20 mouse cellular contexts compared by ENCODE assay signal in genomic region chr10:122823642-122824041, GRCm38 (mm10).
DNase-seq lines count a peak whose midpoint lies in the region; ATAC-seq lines count a peak whose summit lies in the region.
"Had no signal": no experiment of that assay in that cellular context is flagged by ENCODE, and none has a peak within 500 bp of the region (broad histone marks: within the 10 kb centered on the region; RNA-seq: fewer than 3 reads in every experiment).

No protein-coding gene starts in this region.

- H3K4me2 ChIP-seq in embryonic facial prominence, embryonic 11.5 days (ENCODE audit: low read depth, low read length): no peak overlapping the region
- H3K4me2 ChIP-seq in embryonic facial prominence, embryonic 13.5 days: peak overlapping the region; percentile 37
- H3K4me2 ChIP-seq in neural tube, embryonic 15.5 days: no peak overlapping the region
- H3K4me2 ChIP-seq: forebrain, embryonic 13.5 days; forebrain, embryonic 15.5 days had no signal

- H3K9ac ChIP-seq in embryonic facial prominence, embryonic 11.5 days (replicated peaks; ENCODE audit: low read length): no peak overlapping the region
- H3K9ac ChIP-seq in embryonic facial prominence, embryonic 13.5 days: no peak overlapping the region
- no peak overlapping the region for H3K9ac ChIP-seq in neural tube, embryonic 15.5 days (replicated peaks)
- H3K9ac ChIP-seq: forebrain, embryonic 13.5 days; forebrain, embryonic 15.5 days; forebrain, postnatal 0 days had no signal

- no peaks in the 10 kb centered on the region for H3K27me3 ChIP-seq in embryonic facial prominence, embryonic 10.5 days (replicated peaks; ENCODE audit: low read depth, poor library complexity, severe bottlenecking)
- H3K27me3 ChIP-seq in embryonic facial prominence, embryonic 11.5 days (ENCODE audit: control insufficient read depth, insufficient read depth, low read length): no peaks in the 10 kb centered on the region
- H3K27me3 ChIP-seq in embryonic facial prominence, embryonic 13.5 days: no peaks in the 10 kb centered on the region
- no peaks in the 10 kb centered on the region; the same call in 1 of the 2 replicates for H3K27me3 ChIP-seq in limb, embryonic 10.5 days (ENCODE audit: low read depth, poor library complexity, severe bottlenecking)
- no peaks in the 10 kb centered on the region for H3K27me3 ChIP-seq in neural tube, embryonic 15.5 days (replicated peaks)
- H3K27me3 ChIP-seq: forebrain, embryonic 13.5 days; forebrain, embryonic 15.5 days had no signal

- no peak for ATAC-seq in embryonic facial prominence, embryonic 11.5 days (replicated peaks; ENCODE audit: insufficient number of reproducible peaks, low FRiP score, low TSS enrichment, low read depth)
- no peak for ATAC-seq in embryonic facial prominence, embryonic 13.5 days (ENCODE audit: insufficient number of reproducible peaks, insufficient read depth, low FRiP score, low TSS enrichment, low read depth)
- ATAC-seq in neural tube, embryonic 15.5 days (ENCODE audit: low FRiP score): no peak
- ATAC-seq: forebrain, embryonic 13.5 days; forebrain, embryonic 15.5 days; forebrain, postnatal 0 days had no signal

- intact Hi-C loops in gastrocnemius, postnatal 14 days (cut with DNase I; ENCODE audit: low total_unique reads): loop anchor here (10.0 kb wide), 1 partner anchor 61 kb away; no protein-coding TSS in a partner anchor
- intact Hi-C loops in heart, postnatal 36 days (cut with DNase I): no loop called here

- H3K4me3 ChIP-seq in embryonic facial prominence, embryonic 10.5 days: no peak overlapping the region
- H3K4me3 ChIP-seq in embryonic facial prominence, embryonic 11.5 days (ENCODE audit: low read depth, low read length): no peak overlapping the region
- no peak overlapping the region for H3K4me3 ChIP-seq in embryonic facial prominence, embryonic 13.5 days
- no peak overlapping the region for H3K4me3 ChIP-seq in limb, embryonic 10.5 days
- H3K4me3 ChIP-seq in neural tube, embryonic 15.5 days (replicated peaks): no peak overlapping the region
- H3K4me3 ChIP-seq: forebrain, embryonic 13.5 days; forebrain, embryonic 15.5 days had no signal

- WGBS in embryonic facial prominence, embryonic 10.5 days: 72% methylated on average over 13 of the region's 13 CpGs
- WGBS in embryonic facial prominence, embryonic 11.5 days: 67% methylated on average over 13 of the region's 13 CpGs
- 37% methylated on average over 13 of the region's 13 CpGs for WGBS in embryonic facial prominence, embryonic 13.5 days
- 79% methylated on average over 13 of the region's 13 CpGs for WGBS in limb, embryonic 10.5 days
- WGBS in neural tube, embryonic 15.5 days: 74% methylated on average over 13 of the region's 13 CpGs

- H3K36me3 ChIP-seq in embryonic facial prominence, embryonic 10.5 days (replicated peaks): no peaks in the 10 kb centered on the region
- no peaks in the 10 kb centered on the region for H3K36me3 ChIP-seq in embryonic facial prominence, embryonic 11.5 days (replicated peaks; ENCODE audit: control insufficient read depth, insufficient read depth, low read depth, low read length)
- no peaks in the 10 kb centered on the region for H3K36me3 ChIP-seq in embryonic facial prominence, embryonic 13.5 days
- H3K36me3 ChIP-seq in limb, embryonic 10.5 days: no peaks in the 10 kb centered on the region
- H3K36me3 ChIP-seq in neural tube, embryonic 15.5 days: no peaks in the 10 kb centered on the region
- H3K36me3 ChIP-seq: forebrain, embryonic 15.5 days had no signal

- H3K4me1 ChIP-seq in embryonic facial prominence, embryonic 10.5 days: peaks cover 17% of the 10 kb centered on the region
- no peaks in the 10 kb centered on the region for H3K4me1 ChIP-seq in embryonic facial prominence, embryonic 11.5 days (ENCODE audit: control insufficient read depth, insufficient read depth, low read length)
- peaks cover 22% of the 10 kb centered on the region for H3K4me1 ChIP-seq in embryonic facial prominence, embryonic 13.5 days
- peaks cover 66% of the 10 kb centered on the region for H3K4me1 ChIP-seq in limb, embryonic 10.5 days
- H3K4me1 ChIP-seq in neural tube, embryonic 15.5 days: peaks cover 8% of the 10 kb centered on the region; the same call in 1 of the 2 replicates
- H3K4me1 ChIP-seq: forebrain, embryonic 15.5 days had no signal

- H3K27ac ChIP-seq in embryonic facial prominence, embryonic 10.5 days (replicated peaks): peak overlapping the region; percentile 59; the same call in 1 of the 2 replicates
- H3K27ac ChIP-seq in embryonic facial prominence, embryonic 11.5 days (replicated peaks; ENCODE audit: low read depth, low read length): 0 out of 2 replicates have a peak overlapping the region, but pooled peaks have one; percentile 28
- H3K27ac ChIP-seq in embryonic facial prominence, embryonic 13.5 days: no peak overlapping the region
- H3K27ac ChIP-seq in limb, embryonic 10.5 days: peak overlapping the region; percentile 61
- no peak overlapping the region for H3K27ac ChIP-seq in neural tube, embryonic 15.5 days (replicated peaks)
- H3K27ac ChIP-seq: forebrain, embryonic 13.5 days; forebrain, embryonic 15.5 days had no signal

- peak; percentile 25 for DNase-seq in embryonic facial prominence, embryonic 10.5 days (ENCODE audit: low spot score)
- DNase-seq in embryonic facial prominence, embryonic 11.5 days (ENCODE audit: low spot score): peak; percentile 55
- no peak for DNase-seq in limb, embryonic 10.5 days (ENCODE audit: low spot score)
- DNase-seq in gastrocnemius, postnatal 14 days: no peak
- DNase-seq in heart, postnatal 36 days: no peak
- DNase-seq in right cerebral cortex, postnatal 4 days: no peak
- DNase-seq: adrenal gland, adult 2 months; adrenal gland, postnatal 10 days; adrenal gland, postnatal 25 days; cerebellum, adult 11 months; cerebellum, adult 18-20 months; cerebellum, adult 8-10 months; cerebellum, adult 9-11 months; cerebellum, postnatal 14 days; cerebellum, postnatal 36 days; forebrain, postnatal 0 days had no signal

- no peaks in the 10 kb centered on the region for H3K9me3 ChIP-seq in embryonic facial prominence, embryonic 10.5 days
- no peaks in the 10 kb centered on the region for H3K9me3 ChIP-seq in embryonic facial prominence, embryonic 11.5 days (replicated peaks; ENCODE audit: control insufficient read depth, low read length)
- no peaks in the 10 kb centered on the region for H3K9me3 ChIP-seq in embryonic facial prominence, embryonic 13.5 days
- H3K9me3 ChIP-seq in limb, embryonic 10.5 days (replicated peaks): no peaks in the 10 kb centered on the region
- H3K9me3 ChIP-seq in neural tube, embryonic 15.5 days (replicated peaks): no peaks in the 10 kb centered on the region
- H3K9me3 ChIP-seq: forebrain, embryonic 13.5 days; forebrain, embryonic 15.5 days had no signal

Comparison
In these comparisons a context has a peak if more than half of its experiments do, and no peak if none do; other contexts are left out.
1. H3K27ac ChIP-seq: peak in embryonic facial prominence, embryonic 10.5 days (single experiment), embryonic facial prominence, embryonic 11.5 days (single experiment) and limb, embryonic 10.5 days (single experiment); none in embryonic facial prominence, embryonic 13.5 days (single experiment) and neural tube, embryonic 15.5 days (single experiment).
2. DNase-seq: peak in embryonic facial prominence, embryonic 10.5 days (single experiment) and embryonic facial prominence, embryonic 11.5 days (single experiment); none in limb, embryonic 10.5 days (single experiment), gastrocnemius, postnatal 14 days (single experiment), heart, postnatal 36 days (0 of 2) and right cerebral cortex, postnatal 4 days (single experiment).